Mouse (Mus musculus): ENCODE results near the gene 4931423N10Rik. TPM values are rescaled to one million over a fixed set of nuclear protein-coding genes. Genes with fewer than 3 reads are reported as not detected.
"Not testable (repeated sequence)": the region's sequence is repeated elsewhere in the genome, so short reads cannot be mapped to it uniquely, and the experiment has no call there.

Gene 4931423N10Rik
- total RNA-seq (2014; fragmentation: Nextera tagmentation) (not detected in 2 replicates), total RNA-seq (2017) (not detected in 2 replicates)

- no peak for ATAC-seq (replicated peaks; ENCODE audit: low FRiP score, low TSS enrichment, poor library complexity, severe bottlenecking)
These were observed at the start of gene 4931423N10Rik for GRCm38 (mm10) chr2:23207070-23207526. 4931423N10Rik (plus strand) TSS chr2:23207476.

DNA sequence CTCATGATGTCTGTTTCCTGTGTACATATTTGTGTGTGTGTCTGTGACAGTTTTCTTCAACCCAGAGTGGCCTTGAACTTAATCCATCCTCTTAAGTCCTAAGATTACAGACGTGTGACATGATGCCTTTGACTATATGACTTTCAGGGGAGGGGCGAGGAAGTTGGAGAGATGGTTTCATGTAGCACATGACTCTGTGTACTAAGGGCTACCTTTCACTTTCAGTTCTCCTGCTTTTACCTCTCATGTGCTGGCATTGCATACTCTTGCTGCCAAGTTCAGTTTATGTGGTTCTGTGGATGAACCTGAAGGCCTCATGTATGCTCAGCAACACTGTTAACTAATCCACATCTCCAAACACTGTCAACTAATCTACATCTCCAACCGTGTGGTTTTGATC lies 35.0 kb upstream of the 4931423N10Rik start:
- no peak for ATAC-seq (replicated peaks; ENCODE audit: low FRiP score, low TSS enrichment, poor library complexity, severe bottlenecking)

GRCm38 (mm10) chr2:23194366-23194765 lies 12.9 kb upstream of the 4931423N10Rik start:
- ATAC-seq (replicated peaks; ENCODE audit: low FRiP score, low TSS enrichment, poor library complexity, severe bottlenecking): no peak

- peak; percentile 85 for ATAC-seq (replicated peaks; ENCODE audit: low FRiP score, low TSS enrichment, poor library complexity, severe bottlenecking)
These were observed 6.2 kb upstream of the 4931423N10Rik start for GRCm38 (mm10) chr2:23201034-23201433.

GRCm38 (mm10) chr2:23202900-23203670 lies 4.2 kb upstream of the 4931423N10Rik start:
- ATAC-seq (replicated peaks; ENCODE audit: low FRiP score, low TSS enrichment, poor library complexity, severe bottlenecking): no peak

GRCm38 (mm10) chr2:23213661-23214060 lies 6.4 kb downstream of the 4931423N10Rik start:
- ATAC-seq (replicated peaks; ENCODE audit: low FRiP score, low TSS enrichment, poor library complexity, severe bottlenecking): no peak

GRCm38 (mm10) chr2:23225199-23225598 lies 17.9 kb downstream of the 4931423N10Rik start:
- no peak for ATAC-seq (replicated peaks; ENCODE audit: low FRiP score, low TSS enrichment, poor library complexity, severe bottlenecking)

DNA sequence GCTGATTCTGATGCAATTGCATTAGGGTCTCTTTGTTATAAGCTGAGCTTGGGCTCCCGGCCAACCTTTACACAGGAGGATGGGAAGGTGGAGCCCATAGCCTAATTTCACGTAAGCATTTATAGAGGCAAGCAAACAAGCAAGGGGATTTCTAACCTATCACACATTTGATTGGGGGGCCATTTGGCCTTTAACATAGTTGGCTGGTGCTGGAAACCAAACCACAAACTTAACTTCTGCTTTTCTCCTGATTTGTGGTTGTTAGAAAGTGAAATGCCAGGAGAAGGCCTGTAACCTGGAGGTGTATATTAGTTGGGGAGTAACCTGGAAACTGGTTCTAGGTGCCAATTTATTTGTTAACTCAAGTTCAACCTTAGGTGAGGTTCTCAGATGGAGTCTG lies 21.2 kb downstream of the 4931423N10Rik start:
- ATAC-seq (replicated peaks; ENCODE audit: low FRiP score, low TSS enrichment, poor library complexity, severe bottlenecking): no peak

DNA sequence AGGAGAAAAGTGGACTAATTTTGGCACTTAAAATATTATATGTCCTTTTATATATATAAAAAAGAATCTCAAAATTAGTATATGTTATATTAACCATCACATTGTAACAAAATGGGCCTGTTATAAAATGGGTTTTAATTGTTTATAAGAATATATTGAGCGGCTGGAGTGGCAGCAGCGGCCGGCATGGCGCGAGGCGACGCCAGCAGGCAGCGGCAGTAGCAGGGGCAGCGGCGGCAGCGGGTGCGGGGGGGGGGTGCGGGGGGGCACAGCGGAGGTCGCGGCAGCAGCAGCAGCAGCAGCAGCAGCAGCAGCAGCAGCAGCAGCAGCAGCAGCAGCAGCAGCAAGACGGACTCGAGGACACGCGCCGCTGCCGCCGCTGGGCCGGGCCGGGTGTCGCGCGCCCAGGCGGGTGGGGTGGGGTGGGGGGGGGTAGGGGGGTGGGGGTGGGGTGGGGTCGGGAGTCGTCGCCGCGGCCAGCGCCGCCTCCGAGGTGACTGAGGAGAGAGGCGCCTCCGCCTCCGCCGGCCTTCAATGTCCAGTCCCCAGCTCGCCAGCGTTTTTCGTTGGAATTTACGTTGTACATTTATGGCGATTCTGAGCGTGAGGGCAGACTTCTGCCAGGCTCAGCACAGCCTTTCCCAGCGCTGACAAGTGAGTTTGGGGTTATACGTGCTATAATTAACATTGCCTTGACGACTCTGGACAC lies 26.9 kb downstream of the 4931423N10Rik start:
- ATAC-seq (replicated peaks; ENCODE audit: low FRiP score, low TSS enrichment, poor library complexity, severe bottlenecking): no peak

DNA sequence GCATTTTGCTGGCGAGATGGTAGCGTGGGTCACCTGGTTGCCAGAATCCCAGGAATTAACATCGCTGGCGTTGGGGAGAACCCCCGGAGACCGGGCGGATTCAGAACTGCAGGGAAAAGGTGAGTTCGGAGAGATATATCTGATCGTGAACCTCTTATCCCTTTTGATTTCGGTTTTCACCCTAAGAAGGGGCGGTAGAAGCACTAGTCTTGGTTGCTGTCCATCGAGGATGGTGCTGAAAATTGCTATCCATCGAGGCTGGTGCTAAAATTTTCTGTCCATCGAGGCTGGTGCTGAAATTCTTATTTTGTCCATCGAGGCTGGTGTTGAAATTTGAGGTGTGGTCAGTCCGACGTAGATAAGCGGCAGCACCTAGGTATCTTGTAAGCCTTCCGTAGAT lies 83.7 kb downstream of the 4931423N10Rik start:
- ATAC-seq (replicated peaks; ENCODE audit: low FRiP score, low TSS enrichment, poor library complexity, severe bottlenecking): not testable (repeated sequence)

DNA sequence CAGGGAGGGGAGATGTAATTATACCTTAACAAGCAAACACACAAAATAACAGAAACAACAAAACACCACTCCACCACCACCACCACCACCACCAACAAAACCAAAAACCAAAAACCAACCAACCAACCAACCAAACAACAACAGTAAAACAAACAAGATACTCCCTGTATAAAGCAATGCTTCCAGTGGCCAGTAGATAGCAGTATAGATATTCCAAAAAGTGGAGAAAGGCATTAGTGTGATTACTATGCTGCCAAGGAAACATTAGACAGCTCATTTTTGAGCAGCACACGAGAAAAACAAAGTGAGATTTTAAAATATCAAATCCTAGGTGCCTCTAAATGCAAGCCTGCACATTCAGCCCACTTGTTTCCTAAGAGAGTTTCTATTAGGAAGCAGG lies 107.6 kb downstream of the 4931423N10Rik start:
- ATAC-seq (replicated peaks; ENCODE audit: low FRiP score, low TSS enrichment, poor library complexity, severe bottlenecking): peak; percentile 61; the same call in 1 of the 2 replicates

Other genes with a start within 250 kb of the 4931423N10Rik start
- 49.1 and 70.0 TPM in 2 replicates for gene Abi1, start 167.2 kb upstream of the 4931423N10Rik start, total RNA-seq (2014; fragmentation: Nextera tagmentation)
- gene Abi1, start 167.2 kb upstream of the 4931423N10Rik start, total RNA-seq (2017): 77.0 and 113 TPM in 2 replicates
- 19.6 and 22.1 TPM in 2 replicates for gene Acbd5, start 139.3 kb upstream of the 4931423N10Rik start, total RNA-seq (2014; fragmentation: Nextera tagmentation)
- 19.0 and 22.7 TPM in 2 replicates for gene Acbd5, start 139.3 kb upstream of the 4931423N10Rik start, total RNA-seq (2017)
- gene Mastl, start 51.5 kb upstream of the 4931423N10Rik start, total RNA-seq (2014; fragmentation: Nextera tagmentation): 8.0 and 11.6 TPM in 2 replicates
- 10.0 and 13.6 TPM in 2 replicates for gene Mastl, start 51.5 kb upstream of the 4931423N10Rik start, total RNA-seq (2017)
- gene Yme1l1, start 51.1 kb upstream of the 4931423N10Rik start, total RNA-seq (2014; fragmentation: Nextera tagmentation): 58.0 and 85.1 TPM in 2 replicates
- gene Yme1l1, start 51.1 kb upstream of the 4931423N10Rik start, total RNA-seq (2017): 95.1 and 133 TPM in 2 replicates
- not detected in 2 replicates for gene Nxph2, start 113.8 kb downstream of the 4931423N10Rik start, total RNA-seq (2014; fragmentation: Nextera tagmentation)
- gene Nxph2, start 113.8 kb downstream of the 4931423N10Rik start, total RNA-seq (2017): not detected in 2 replicates

Data from megakaryocyte-erythroid progenitor cell, adult 5-6 weeks (primary cell).